Comparison of ENCODE assay signal across 10 mouse cellular contexts in genomic region chr7:118313818-118314217, GRCm38 (mm10).
DNase-seq lines count a peak whose midpoint lies in the region; ATAC-seq and TF ChIP-seq lines count a peak whose summit lies in the region.
"Had no signal": no experiment of that assay in that cellular context is flagged by ENCODE, and none has a peak within 500 bp of the region (broad histone marks: within the 10 kb centered on the region; RNA-seq: fewer than 3 reads in every experiment).

No protein-coding gene starts in this region.

- 69% methylated on average over 8 of the region's 8 CpGs for WGBS in embryonic facial prominence, embryonic 11.5 days
- WGBS in embryonic facial prominence, embryonic 10.5 days, result 75% methylated on average over 8 of the region's 8 CpGs
- WGBS in liver, embryonic 14.5 days (ENCODE audit: insufficient replicate concordance), result 57% methylated on average over 8 of the region's 8 CpGs
- WGBS in liver, embryonic 11.5 days, result 67% methylated on average over 8 of the region's 8 CpGs

- H3K4me2 ChIP-seq in embryonic facial prominence, embryonic 11.5 days (ENCODE audit: low read depth, low read length), result no peak overlapping the region
- H3K4me2 ChIP-seq in liver, embryonic 14.5 days (ENCODE audit: low read depth), result no peak overlapping the region
- H3K4me2 ChIP-seq in liver, embryonic 11.5 days, result no peak overlapping the region

- no peak for TF ChIP-seq EP300 in liver, embryonic 14.5 days (IDR thresholded peaks at IDR 0.05; ENCODE audit: low read depth)

- H3K9me3 ChIP-seq in embryonic facial prominence, embryonic 11.5 days (replicated peaks; ENCODE audit: control insufficient read depth, low read length), result no peaks in the 10 kb centered on the region
- no peaks in the 10 kb centered on the region for H3K9me3 ChIP-seq in embryonic facial prominence, embryonic 10.5 days
- H3K9me3 ChIP-seq in liver, embryonic 14.5 days (ENCODE audit: control insufficient read depth, low read length), result no peaks in the 10 kb centered on the region
- no peaks in the 10 kb centered on the region for H3K9me3 ChIP-seq in liver, embryonic 11.5 days (ENCODE audit: control insufficient read depth, low read length)

- H3K27me3 ChIP-seq in embryonic facial prominence, embryonic 11.5 days (ENCODE audit: control insufficient read depth, insufficient read depth, low read length), result no peaks in the 10 kb centered on the region
- H3K27me3 ChIP-seq in embryonic facial prominence, embryonic 10.5 days (replicated peaks; ENCODE audit: low read depth, poor library complexity, severe bottlenecking), result no peaks in the 10 kb centered on the region
- H3K27me3 ChIP-seq in liver, embryonic 14.5 days (ENCODE audit: control insufficient read depth, insufficient read depth, low read length), result no peaks in the 10 kb centered on the region
- H3K27me3 ChIP-seq in liver, embryonic 11.5 days (replicated peaks; ENCODE audit: control insufficient read depth, insufficient read depth, low read length), result no peaks in the 10 kb centered on the region

- peak; percentile 37 for DNase-seq in embryonic facial prominence, embryonic 11.5 days (ENCODE audit: low spot score)
- no peak for DNase-seq in embryonic facial prominence, embryonic 10.5 days (ENCODE audit: low spot score)
- DNase-seq in liver, embryonic 14.5 days (ENCODE audit: low read depth in 3 of 3, low spot score in 3 of 3), result no peak
- no peak for DNase-seq in liver, embryonic 11.5 days (ENCODE audit: low spot score)
- DNase-seq in brain, adult 2 months (ENCODE audit: low read depth, low spot score), result peak; percentile 88
- peak; percentile 31 for DNase-seq in retina, postnatal 1 day
- DNase-seq in spleen, postnatal 36 days (ENCODE audit: low spot score in 2 of 2), result no peak
- DNase-seq: gastrocnemius, postnatal 10 days; lung, postnatal 36 days had no signal

- H3K9ac ChIP-seq in embryonic facial prominence, embryonic 11.5 days (replicated peaks; ENCODE audit: low read length), result no peak overlapping the region
- H3K9ac ChIP-seq in liver, embryonic 14.5 days (replicated peaks), result no peak overlapping the region
- H3K9ac ChIP-seq in liver, embryonic 11.5 days (ENCODE audit: low read depth, low read length), result no peak overlapping the region

- no peaks in the 10 kb centered on the region for H3K36me3 ChIP-seq in embryonic facial prominence, embryonic 11.5 days (replicated peaks; ENCODE audit: control insufficient read depth, insufficient read depth, low read depth, low read length)
- no peaks in the 10 kb centered on the region for H3K36me3 ChIP-seq in embryonic facial prominence, embryonic 10.5 days (replicated peaks)
- no peaks in the 10 kb centered on the region for H3K36me3 ChIP-seq in liver, embryonic 14.5 days (replicated peaks; ENCODE audit: control insufficient read depth, insufficient read depth, low read depth)
- H3K36me3 ChIP-seq in liver, embryonic 11.5 days (ENCODE audit: control insufficient read depth, insufficient read depth, low read length), result no peaks in the 10 kb centered on the region

- no peak for ATAC-seq in embryonic facial prominence, embryonic 11.5 days (replicated peaks; ENCODE audit: insufficient number of reproducible peaks, low FRiP score, low TSS enrichment, low read depth)
- ATAC-seq in liver, embryonic 14.5 days (ENCODE audit: insufficient read depth), result no peak
- ATAC-seq in liver, embryonic 11.5 days (replicated peaks; ENCODE audit: low FRiP score), result no peak
- no peak for ATAC-seq in megakaryocyte-erythroid progenitor cell, adult 5-6 weeks (replicated peaks; ENCODE audit: low FRiP score, low TSS enrichment, poor library complexity, severe bottlenecking)

- no peak overlapping the region for H3K27ac ChIP-seq in embryonic facial prominence, embryonic 11.5 days (replicated peaks; ENCODE audit: low read depth, low read length)
- H3K27ac ChIP-seq in embryonic facial prominence, embryonic 10.5 days (replicated peaks), result no peak overlapping the region
- H3K27ac ChIP-seq in liver, embryonic 14.5 days, result no peak overlapping the region
- H3K27ac ChIP-seq in liver, embryonic 11.5 days (ENCODE audit: low read depth, low read length), result no peak overlapping the region

- no peak overlapping the region for H3K4me3 ChIP-seq in embryonic facial prominence, embryonic 11.5 days (ENCODE audit: low read depth, low read length)
- no peak overlapping the region for H3K4me3 ChIP-seq in embryonic facial prominence, embryonic 10.5 days
- no peak overlapping the region for H3K4me3 ChIP-seq in liver, embryonic 14.5 days (ENCODE audit: insufficient read depth in 1 of 2, low read depth in 2 of 2, low read length in 2 of 2)
- H3K4me3 ChIP-seq in liver, embryonic 11.5 days (ENCODE audit: low read depth, low read length), result no peak overlapping the region

- peak; percentile 28; the same call in 1 of the 2 replicates for TF ChIP-seq CTCF in liver, embryonic 14.5 days (IDR thresholded peaks at IDR 0.05; ENCODE audit: low read depth)

- no peaks in the 10 kb centered on the region for H3K4me1 ChIP-seq in embryonic facial prominence, embryonic 11.5 days (ENCODE audit: control insufficient read depth, insufficient read depth, low read length)
- H3K4me1 ChIP-seq in embryonic facial prominence, embryonic 10.5 days, result peaks cover 14% of the 10 kb centered on the region
- 0 out of 4 replicates have a peak, but pooled peaks cover 0 to 4% of the 10 kb centered on the region in 2 experiments for H3K4me1 ChIP-seq in liver, embryonic 14.5 days (replicated peaks; ENCODE audit: control insufficient read depth in 2 of 2, insufficient read depth in 2 of 2, low read length in 1 of 2)
- 0 out of 2 replicates have a peak, but pooled peaks cover 4% of the 10 kb centered on the region for H3K4me1 ChIP-seq in liver, embryonic 11.5 days (replicated peaks; ENCODE audit: control insufficient read depth, insufficient read depth, low read length)

Comparison
In these comparisons a context has a peak if more than half of its experiments do, and no peak if none do; other contexts are left out.
1. DNase-seq: peak in embryonic facial prominence, embryonic 11.5 days (single experiment), brain, adult 2 months (single experiment) and retina, postnatal 1 day (single experiment); none in embryonic facial prominence, embryonic 10.5 days (single experiment), liver, embryonic 14.5 days (0 of 3), liver, embryonic 11.5 days (single experiment) and spleen, postnatal 36 days (0 of 2).